Mouse (Mus musculus): ENCODE data around the gene Gpr162.

- no peak for TF ChIP-seq CTCF (IDR thresholded peaks at IDR 0.05)
- no peak for TF ChIP-seq POLR2A (IDR thresholded peaks at IDR 0.05; ENCODE audit: insufficient read depth, low read depth, low read length)
- no peak for TF ChIP-seq EP300 (IDR thresholded peaks at IDR 0.05; ENCODE audit: insufficient read depth, low read depth, low read length)
Observed at GRCm38 (mm10) chr6:124856321-124856720, 7.5 kb downstream of the Gpr162 start.

Data from heart, adult 2 months (tissue).